Mouse (Mus musculus): ENCODE results near the gene Ndufb2. TPM values are rescaled to one million over a fixed set of nuclear protein-coding genes. Genes with fewer than 3 reads are reported as not detected.
A peak's percentile ranks its signal among the peaks of the same experiment; 100 is the strongest.

Gene Ndufb2
- 234 and 271 TPM in 2 replicates for polyA plus RNA-seq (2014; fragmentation: Nextera tagmentation; extraction: Ambion mirVana)

- Histone ChIP-seq H3K4me2 (peak within 1 kb of the TSS; percentile 60), H3K27ac (ENCODE audit: low read depth, low read length) (peak within 1 kb of the TSS; percentile 40; the same call in 1 of the 2 replicates), H3K4me1 (ENCODE audit: control insufficient read depth, insufficient read depth, low read length) (peaks cover 8% of the 10 kb centered on the region), H3K36me3 (ENCODE audit: control insufficient read depth, insufficient read depth, low read length) (peaks cover 1% of the 10 kb centered on the region; the same call in 1 of the 2 replicates), H3K4me3 (ENCODE audit: low read depth, low read length) (peak within 1 kb of the TSS; percentile 83), H3K27me3 (ENCODE audit: control insufficient read depth, insufficient read depth, low read length) (no peaks in the 10 kb centered on the region), H3K9me3 (ENCODE audit: control insufficient read depth, low read length) (no peaks in the 10 kb centered on the region), H3K9ac (ENCODE audit: low read length) (peak within 1 kb of the TSS; percentile 70)
- WGBS: under 1% methylated on average over 56 of the region's 56 CpGs
- peak; percentile 100 for DNase-seq (ENCODE audit: low spot score, missing footprints)
- peak; percentile 99 for ATAC-seq (ENCODE audit: low FRiP score)
Measured at GRCm38 (mm10) chr6:39592401-39593214, at the start of gene Ndufb2. Gene Ndufb2 (plus strand): TSS chr6:39592574.

DNA sequence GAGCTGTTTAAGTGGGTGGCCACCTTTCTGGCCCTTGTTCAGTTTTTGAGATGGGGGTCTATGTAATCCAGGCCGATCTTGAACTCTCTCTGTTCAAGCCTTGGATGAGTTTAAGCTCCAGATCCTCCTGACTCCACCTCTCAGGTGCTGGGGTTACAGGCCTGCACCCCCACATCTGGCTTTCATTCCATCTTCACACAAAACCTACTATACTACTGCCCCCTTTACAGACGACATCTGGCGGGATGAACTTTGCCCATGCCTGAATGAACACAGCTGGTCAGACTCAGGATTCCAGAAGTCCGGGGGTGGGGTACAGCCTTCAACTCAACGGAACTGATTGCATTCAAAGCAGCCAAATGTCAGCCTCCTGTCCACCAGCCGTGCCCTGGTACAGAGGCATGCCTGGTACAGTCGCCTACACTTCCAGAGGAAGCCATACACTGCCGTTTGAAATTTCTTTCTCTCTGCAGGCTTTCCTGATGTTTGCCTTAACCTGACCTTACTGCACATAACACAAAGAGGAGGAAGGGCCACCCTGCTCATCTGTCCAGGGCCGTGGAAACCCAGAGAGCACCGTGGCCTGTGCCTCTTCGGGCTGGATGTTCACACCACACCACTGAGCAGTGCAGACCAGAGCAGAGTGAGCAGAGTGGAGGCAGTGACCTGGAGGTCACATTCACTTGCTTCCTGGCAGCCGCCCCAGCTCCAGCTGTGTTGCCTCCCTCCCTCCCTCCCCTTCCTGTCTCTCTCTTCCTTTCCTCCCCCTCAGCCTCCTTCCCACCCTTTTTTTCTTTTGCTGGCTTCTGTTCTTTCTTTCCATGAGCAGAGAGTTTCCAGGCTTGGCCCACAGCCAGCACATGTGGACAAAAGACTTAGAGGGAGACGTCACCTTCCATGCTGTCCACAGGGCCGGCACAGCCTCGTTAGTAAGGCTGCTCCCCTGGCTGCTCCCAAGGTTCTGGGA is 49.5 kb upstream of the Ndufb2 start:
- Histone ChIP-seq H3K4me1 (ENCODE audit: control insufficient read depth, insufficient read depth, low read length) (peaks cover 61% of the 10 kb centered on the region), H3K4me2 (peak overlapping the region; percentile 8; the same call in 1 of the 2 replicates), H3K27me3 (ENCODE audit: control insufficient read depth, insufficient read depth, low read length) (no peaks in the 10 kb centered on the region), H3K9ac (ENCODE audit: low read length) (peak overlapping the region; percentile 48), H3K9me3 (ENCODE audit: control insufficient read depth, low read length) (no peaks in the 10 kb centered on the region), H3K4me3 (ENCODE audit: low read depth, low read length) (no peak overlapping the region), H3K27ac (ENCODE audit: low read depth, low read length) (peak overlapping the region; percentile 52), H3K36me3 (ENCODE audit: control insufficient read depth, insufficient read depth, low read length) (no peaks in the 10 kb centered on the region)
- DNase-seq (ENCODE audit: low spot score, missing footprints) (peak; percentile 93), ATAC-seq (ENCODE audit: low FRiP score) (peak; percentile 83)
- WGBS: 18% methylated on average over 15 of the region's 15 CpGs

DNA sequence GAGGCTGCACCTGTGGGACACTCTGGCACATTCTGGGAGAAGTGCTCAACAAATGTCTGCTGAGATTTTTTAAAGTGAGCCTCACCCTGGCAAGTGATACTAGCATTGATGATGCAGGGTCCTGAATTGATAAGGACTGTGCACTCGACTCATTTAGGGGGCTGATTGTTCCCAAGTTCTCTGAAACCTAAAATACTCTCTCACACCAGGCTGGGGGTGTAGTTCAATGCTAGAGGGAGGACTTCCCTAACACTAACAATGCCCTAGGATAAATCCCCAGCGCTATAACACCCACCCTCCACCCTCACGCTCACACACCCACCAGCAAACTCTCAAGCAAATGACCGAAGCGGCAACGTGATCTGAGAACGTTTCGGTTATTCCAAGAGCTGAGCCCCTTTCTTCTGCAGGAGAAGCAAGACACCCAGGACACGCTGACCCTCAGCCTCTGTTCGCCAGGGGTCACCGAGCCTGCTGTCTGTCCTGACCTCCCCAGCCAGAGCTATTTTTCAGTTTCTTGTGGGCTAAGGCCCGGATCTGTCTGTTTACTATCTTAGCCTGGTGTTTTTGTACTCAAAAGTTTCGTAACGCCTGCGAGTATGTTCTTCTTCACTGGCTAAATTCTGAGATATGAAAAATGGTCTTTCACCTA is 48.5 kb upstream of the Ndufb2 start:
- 11% methylated on average over 15 of the region's 15 CpGs for WGBS
- Histone ChIP-seq H3K9ac (ENCODE audit: low read length) (peak overlapping the region; percentile 48), H3K27ac (ENCODE audit: low read depth, low read length) (peak overlapping the region; percentile 52), H3K27me3 (ENCODE audit: control insufficient read depth, insufficient read depth, low read length) (no peaks in the 10 kb centered on the region), H3K36me3 (ENCODE audit: control insufficient read depth, insufficient read depth, low read length) (no peaks in the 10 kb centered on the region), H3K4me3 (ENCODE audit: low read depth, low read length) (no peak overlapping the region), H3K4me2 (no peak overlapping the region), H3K4me1 (ENCODE audit: control insufficient read depth, insufficient read depth, low read length) (peaks cover 61% of the 10 kb centered on the region), H3K9me3 (ENCODE audit: control insufficient read depth, low read length) (no peaks in the 10 kb centered on the region)
- DNase-seq (ENCODE audit: low spot score, missing footprints): peak; percentile 91
- ATAC-seq (ENCODE audit: low FRiP score): no peak

GRCm38 (mm10) chr6:39545474-39545873 is 46.9 kb upstream of the Ndufb2 start:
- H3K4me1 ChIP-seq (ENCODE audit: control insufficient read depth, insufficient read depth, low read length): peaks cover 45% of the 10 kb centered on the region
- no peak for ATAC-seq (ENCODE audit: low FRiP score)
- no peaks in the 10 kb centered on the region for H3K9me3 ChIP-seq (ENCODE audit: control insufficient read depth, low read length)
- no peak for DNase-seq (ENCODE audit: low spot score, missing footprints)
- WGBS: 89% methylated on average over 7 of the region's 7 CpGs
- no peak overlapping the region for H3K27ac ChIP-seq (ENCODE audit: low read depth, low read length)
- H3K9ac ChIP-seq (ENCODE audit: low read length): no peak overlapping the region
- H3K4me3 ChIP-seq (ENCODE audit: low read depth, low read length): no peak overlapping the region
- no peaks in the 10 kb centered on the region for H3K27me3 ChIP-seq (ENCODE audit: control insufficient read depth, insufficient read depth, low read length)
- no peaks in the 10 kb centered on the region for H3K36me3 ChIP-seq (ENCODE audit: control insufficient read depth, insufficient read depth, low read length)
- H3K4me2 ChIP-seq: no peak overlapping the region

DNA sequence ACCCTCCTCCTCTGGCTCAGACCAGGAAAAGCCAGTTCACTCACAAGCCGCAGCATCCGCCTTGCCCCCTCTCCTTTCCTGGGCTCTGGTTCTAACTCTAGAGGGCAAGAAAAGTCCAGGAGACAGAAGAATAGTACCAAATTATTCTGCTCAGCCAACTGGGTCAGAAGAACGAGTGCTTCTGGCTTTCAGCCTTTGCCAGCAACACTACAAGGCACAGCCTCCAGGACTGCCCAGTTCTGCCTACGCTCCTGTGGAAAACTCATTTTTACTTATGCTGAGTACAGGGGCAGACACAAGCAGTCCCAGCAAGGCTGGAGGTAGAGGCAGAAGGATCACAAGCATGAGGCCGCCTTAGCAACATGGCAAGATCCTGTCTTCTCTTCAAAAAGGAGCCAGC is 44.3 kb upstream of the Ndufb2 start:
- 83% methylated on average over 5 of the region's 5 CpGs for whole genome bisulfite sequencing
- peaks cover 39% of the 10 kb centered on the region for H3K4me1 ChIP-seq (ENCODE audit: control insufficient read depth, insufficient read depth, low read length)
- H3K27me3 ChIP-seq (ENCODE audit: control insufficient read depth, insufficient read depth, low read length): no peaks in the 10 kb centered on the region
- H3K27ac ChIP-seq (ENCODE audit: low read depth, low read length): no peak overlapping the region
- no peak for DNase-seq (ENCODE audit: low spot score, missing footprints)
- H3K36me3 ChIP-seq (ENCODE audit: control insufficient read depth, insufficient read depth, low read length): no peaks in the 10 kb centered on the region
- H3K4me3 ChIP-seq (ENCODE audit: low read depth, low read length): no peak overlapping the region
- no peak overlapping the region for H3K9ac ChIP-seq (ENCODE audit: low read length)
- H3K9me3 ChIP-seq (ENCODE audit: control insufficient read depth, low read length): no peaks in the 10 kb centered on the region
- no peak overlapping the region for H3K4me2 ChIP-seq
- no peak for ATAC-seq (ENCODE audit: low FRiP score)

- 59% methylated on average over 8 of the region's 8 CpGs for WGBS
- H3K4me1 ChIP-seq (ENCODE audit: control insufficient read depth, insufficient read depth, low read length): peaks cover 28% of the 10 kb centered on the region
- no peak overlapping the region for H3K4me3 ChIP-seq (ENCODE audit: low read depth, low read length)
- DNase-seq (ENCODE audit: low spot score, missing footprints): no peak
- H3K27ac ChIP-seq (ENCODE audit: low read depth, low read length): peak overlapping the region; percentile 22; the same call in 1 of the 2 replicates
- no peak overlapping the region for H3K4me2 ChIP-seq
- H3K9ac ChIP-seq (ENCODE audit: low read length): no peak overlapping the region
- H3K9me3 ChIP-seq (ENCODE audit: control insufficient read depth, low read length): no peaks in the 10 kb centered on the region
- ATAC-seq (ENCODE audit: low FRiP score): no peak
- no peaks in the 10 kb centered on the region for H3K36me3 ChIP-seq (ENCODE audit: control insufficient read depth, insufficient read depth, low read length)
- no peaks in the 10 kb centered on the region for H3K27me3 ChIP-seq (ENCODE audit: control insufficient read depth, insufficient read depth, low read length)
Measured at GRCm38 (mm10) chr6:39551981-39552636, 40.3 kb upstream of the Ndufb2 start.

GRCm38 (mm10) chr6:39554888-39555647 is 37.3 kb upstream of the Ndufb2 start:
- H3K4me1 ChIP-seq (ENCODE audit: control insufficient read depth, insufficient read depth, low read length): peaks cover 36% of the 10 kb centered on the region
- H3K4me3 ChIP-seq (ENCODE audit: low read depth, low read length): peak overlapping the region; percentile 83
- H3K27me3 ChIP-seq (ENCODE audit: control insufficient read depth, insufficient read depth, low read length): no peaks in the 10 kb centered on the region
- H3K27ac ChIP-seq (ENCODE audit: low read depth, low read length): no peak overlapping the region
- H3K9ac ChIP-seq (ENCODE audit: low read length): peak overlapping the region; percentile 95; the same call in 1 of the 2 replicates
- no peaks in the 10 kb centered on the region for H3K9me3 ChIP-seq (ENCODE audit: control insufficient read depth, low read length)
- peak overlapping the region; percentile 66 for H3K4me2 ChIP-seq
- no peaks in the 10 kb centered on the region; the same call in 1 of the 2 replicates for H3K36me3 ChIP-seq (ENCODE audit: control insufficient read depth, insufficient read depth, low read length)
- WGBS: 66% methylated on average over 12 of the region's 12 CpGs
- ATAC-seq (ENCODE audit: low FRiP score) (no peak), DNase-seq (ENCODE audit: low spot score, missing footprints) (no peak)

DNA sequence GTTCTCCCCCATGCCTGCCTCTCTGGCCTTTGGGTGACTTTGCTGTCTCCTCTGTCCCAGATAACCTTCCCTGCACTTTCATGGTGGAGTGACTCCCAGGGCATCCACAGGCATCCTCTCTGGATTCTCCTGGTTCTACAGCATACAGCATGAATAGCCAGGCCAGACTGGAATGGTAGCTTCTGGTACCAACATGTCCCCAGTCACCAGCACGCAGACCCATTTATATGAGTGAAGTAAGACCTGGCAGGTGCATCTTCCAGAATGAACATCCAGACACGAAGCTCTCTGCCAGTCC is 36.8 kb upstream of the Ndufb2 start:
- Histone ChIP-seq H3K4me2 (peak overlapping the region; percentile 66), H3K4me3 (ENCODE audit: low read depth, low read length) (peak overlapping the region; percentile 83), H3K27ac (ENCODE audit: low read depth, low read length) (no peak overlapping the region), H3K36me3 (ENCODE audit: control insufficient read depth, insufficient read depth, low read length) (no peaks in the 10 kb centered on the region; the same call in 1 of the 2 replicates), H3K9me3 (ENCODE audit: control insufficient read depth, low read length) (no peaks in the 10 kb centered on the region), H3K4me1 (ENCODE audit: control insufficient read depth, insufficient read depth, low read length) (peaks cover 36% of the 10 kb centered on the region), H3K9ac (ENCODE audit: low read length) (peak overlapping the region; percentile 95; the same call in 1 of the 2 replicates), H3K27me3 (ENCODE audit: control insufficient read depth, insufficient read depth, low read length) (no peaks in the 10 kb centered on the region)
- ATAC-seq (ENCODE audit: low FRiP score) (no peak), DNase-seq (ENCODE audit: low spot score, missing footprints) (no peak)
- WGBS: 84% methylated on average over 2 of the region's 2 CpGs

Measured in midbrain, embryonic 11.5 days (tissue).